Mouse (Mus musculus): ENCODE data around the gene Gm14418.
"Not testable (repeated sequence)": the region's sequence is repeated elsewhere in the genome, so short reads cannot be mapped to it uniquely, and the experiment has no call there.

DNA sequence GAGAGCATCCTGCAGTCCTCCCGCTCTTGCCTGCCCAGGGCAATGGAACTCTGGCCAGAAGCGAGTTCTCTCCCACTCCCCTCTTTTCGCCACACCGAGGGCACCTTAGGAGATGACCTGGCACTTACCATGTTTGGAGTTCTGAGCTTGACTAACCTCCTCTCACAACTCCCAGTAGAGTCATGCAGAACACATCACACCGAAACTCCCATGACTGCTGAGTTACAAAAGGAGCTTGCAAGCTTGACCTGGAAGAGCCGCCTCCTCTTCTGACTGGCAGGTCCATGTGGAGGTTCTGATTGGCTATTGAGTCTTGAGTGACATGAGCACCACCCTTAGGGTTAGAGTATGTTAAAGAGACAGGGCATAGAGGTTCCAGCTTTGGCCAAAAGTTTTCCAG lies at the start of gene Gm14418:
- TF ChIP-seq CTCF (IDR thresholded peaks at IDR 0.05; ENCODE audit: low read depth, low read length); POLR2A (IDR thresholded peaks at IDR 0.05; ENCODE audit: insufficient read depth, low read length); EP300 (IDR thresholded peaks at IDR 0.05; ENCODE audit: insufficient read depth, low read depth, low read length): not testable (repeated sequence)

All from ES-Bruce4 (cell line).